Mouse (Mus musculus): ENCODE data around the gene Tysnd1.

Gene Tysnd1

GRCm38 (mm10) chr10:61693563-61693962 is 1.8 kb upstream of the Tysnd1 start:
- DNase-seq = no peak

DNA sequence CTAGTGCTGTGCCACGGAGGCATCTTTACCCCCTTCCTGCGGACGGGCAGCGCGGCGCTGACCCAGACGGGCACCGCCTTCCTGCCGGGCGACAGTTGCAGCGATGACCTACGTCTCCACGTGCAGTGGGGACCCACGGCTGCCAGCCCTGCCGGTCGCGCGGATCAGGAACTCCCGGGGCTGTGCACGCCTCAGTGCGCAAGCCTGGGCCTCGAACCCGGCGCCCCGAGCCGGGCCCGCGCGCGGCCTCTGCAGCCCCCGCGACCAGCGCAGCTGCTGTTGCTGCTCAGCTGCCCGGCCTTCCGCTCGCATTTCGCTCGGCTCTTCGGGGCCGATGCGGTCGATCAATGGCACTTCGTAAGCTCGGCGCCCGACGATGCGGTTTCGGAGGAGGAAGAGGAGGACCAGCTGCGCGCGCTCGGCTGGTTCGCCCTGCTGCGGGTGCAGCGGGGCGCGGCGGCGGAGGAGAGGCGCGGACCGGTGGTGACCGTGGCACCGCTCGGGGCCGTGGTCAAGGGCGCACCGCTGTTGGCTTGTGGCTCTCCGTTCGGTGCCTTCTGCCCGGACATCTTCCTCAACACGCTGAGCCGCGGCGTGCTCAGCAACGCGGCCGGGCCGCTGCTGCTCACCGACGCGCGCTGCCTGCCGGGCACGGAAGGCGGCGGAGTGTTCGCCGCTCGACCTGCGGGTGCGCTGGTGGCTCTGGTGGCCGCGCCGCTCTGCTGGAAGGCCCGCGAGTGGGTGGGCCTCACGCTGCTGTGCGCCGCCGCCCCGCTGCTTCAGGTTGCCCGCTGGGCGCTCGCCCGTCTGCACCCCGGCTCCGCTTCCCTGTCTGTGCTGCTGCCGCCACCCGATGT is 617 bp downstream of the Tysnd1 start:
- peak in 1 of 2 experiments; percentile 15 for DNase-seq

DNA sequence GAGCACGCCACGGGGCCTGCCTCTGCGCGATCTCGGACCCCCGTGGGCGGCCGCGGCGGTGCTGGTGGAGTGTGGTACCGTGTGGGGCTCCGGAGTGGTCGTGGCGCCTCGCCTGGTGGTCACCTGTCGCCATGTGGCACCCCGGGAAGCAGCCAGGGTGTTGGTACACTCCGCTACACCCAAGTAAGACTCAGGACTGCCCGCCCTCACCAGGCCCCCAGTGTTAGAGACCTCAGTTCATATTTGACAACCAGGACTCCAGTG is 1.2 kb downstream of the Tysnd1 start:
- no peak for DNase-seq

- DNase-seq = no peak
These were observed 1.7 kb downstream of the Tysnd1 start for GRCm38 (mm10) chr10:61697028-61697427.

DNA sequence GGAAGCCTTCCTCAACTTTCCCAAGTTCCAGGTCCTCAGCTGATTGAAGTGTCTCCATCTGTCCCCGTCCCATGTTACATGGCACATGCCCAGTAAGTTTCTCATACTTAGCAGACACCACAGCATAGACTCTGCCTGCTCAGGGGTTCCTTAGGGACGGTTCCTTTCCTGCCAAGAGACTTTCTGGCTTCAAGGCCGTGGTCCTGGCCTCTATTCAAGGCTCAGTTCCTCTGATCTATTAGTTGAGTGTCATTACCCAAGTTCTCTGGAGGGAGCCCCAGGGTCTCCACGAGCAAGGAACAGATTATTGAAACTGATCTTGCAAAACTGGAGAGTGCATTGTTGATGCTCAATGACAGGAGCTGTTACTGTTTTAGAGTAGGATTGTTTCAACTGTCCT is 9.3 kb downstream of the Tysnd1 start:
- no peak for DNase-seq

- no peak for DNase-seq
These were observed 11.4 kb downstream of the Tysnd1 start for GRCm38 (mm10) chr10:61706412-61707375.

- DNase-seq = no peak
These were observed 18.3 kb downstream of the Tysnd1 start for GRCm38 (mm10) chr10:61713601-61714000.

- no peak for DNase-seq
These were observed 18.8 kb downstream of the Tysnd1 start for GRCm38 (mm10) chr10:61714146-61714545.

DNA sequence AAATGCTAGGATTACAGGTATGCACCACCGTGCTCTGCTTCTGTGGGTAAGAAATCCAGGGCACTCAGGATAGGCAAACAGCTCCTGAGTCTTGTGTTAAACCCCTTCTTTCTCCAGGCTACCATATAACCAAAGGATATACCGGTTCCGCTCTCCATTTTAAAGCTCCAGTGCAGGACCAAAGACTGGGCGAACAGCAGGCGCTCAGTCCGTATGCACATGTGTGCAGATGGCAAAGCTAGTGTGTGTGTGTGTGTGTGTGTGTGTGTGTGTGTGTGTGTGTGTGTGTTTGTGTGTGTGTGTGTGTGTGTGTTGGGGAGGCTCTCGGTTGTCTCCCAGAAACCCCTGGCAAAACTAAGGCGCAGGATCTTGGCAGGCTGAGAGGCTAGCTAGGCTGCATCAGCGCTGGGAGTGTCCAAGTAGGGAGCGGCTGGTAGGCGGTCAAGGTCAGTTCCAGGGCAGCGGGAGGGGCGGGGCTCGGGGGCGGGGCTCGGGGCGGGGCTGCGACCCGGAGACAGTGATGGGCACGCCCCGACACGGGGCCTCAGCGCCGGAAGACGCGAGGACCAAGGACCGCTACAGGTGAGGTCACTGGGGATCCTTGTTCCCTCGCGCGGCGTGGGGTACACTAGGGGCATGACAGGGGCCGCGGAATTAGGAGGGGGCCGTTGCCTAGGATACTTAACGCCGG is 19.6 kb downstream of the Tysnd1 start, which contains the start of gene Aifm2:
TSS of gene Aifm2 (plus strand) at position 493 of the 691 bp plus-strand sequence.
- peak; percentile 17 to 38 for DNase-seq

GRCm38 (mm10) chr10:61715462-61715837 is 20.1 kb downstream of the Tysnd1 start:
- DNase-seq = no peak

- DNase-seq = no peak
These were observed 20.9 kb downstream of the Tysnd1 start for GRCm38 (mm10) chr10:61715996-61716864.

GRCm38 (mm10) chr10:61717406-61718296 is 22.3 kb downstream of the Tysnd1 start:
- DNase-seq = no peak

GRCm38 (mm10) chr10:61720331-61720730 is 25.0 kb downstream of the Tysnd1 start:
- no peak for DNase-seq

DNA sequence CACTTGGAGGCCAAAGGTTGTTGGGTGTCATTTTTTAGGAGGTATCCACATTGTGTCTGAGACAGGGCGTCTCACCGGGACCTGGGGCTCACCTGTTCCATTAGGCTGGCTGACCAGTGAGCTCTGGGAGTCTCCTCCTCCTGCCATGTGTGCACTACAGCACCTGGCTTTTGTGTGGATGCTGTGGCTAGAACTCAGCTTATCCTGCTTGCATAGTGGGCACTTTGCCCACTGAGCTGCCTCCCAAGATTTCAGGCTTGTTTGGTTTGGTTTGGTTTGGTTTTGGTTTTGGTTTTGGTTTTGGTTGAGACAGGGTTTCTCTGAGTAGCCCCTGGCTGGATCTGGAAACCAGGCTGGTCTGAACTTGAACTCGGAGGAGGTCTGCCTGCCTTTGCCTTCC is 26.9 kb downstream of the Tysnd1 start:
- DNase-seq = no peak

- DNase-seq = no peak
These were observed 28.0 kb downstream of the Tysnd1 start for GRCm38 (mm10) chr10:61723271-61723670.

GRCm38 (mm10) chr10:61729181-61729580 is 33.9 kb downstream of the Tysnd1 start:
- no peak for DNase-seq

DNA sequence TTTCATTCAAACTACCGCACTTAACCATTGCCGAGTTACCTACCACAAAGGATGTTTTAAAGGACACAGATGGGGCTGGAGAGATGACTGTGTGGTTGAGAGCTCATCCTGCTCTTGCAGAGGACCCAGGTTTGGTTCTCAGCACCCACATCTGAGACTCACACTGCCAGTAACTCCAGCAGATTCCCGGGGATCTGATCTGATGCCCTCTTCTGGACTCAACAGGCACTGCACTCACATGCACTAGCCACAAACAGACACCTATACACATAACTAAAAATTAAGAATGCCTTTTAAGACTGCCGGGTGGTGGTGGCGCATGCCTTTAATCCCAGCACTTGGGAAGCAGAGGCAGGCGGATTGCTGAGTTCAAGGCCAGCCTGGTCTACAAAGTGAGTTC is 34.9 kb downstream of the Tysnd1 start:
- DNase-seq = no peak

DNA sequence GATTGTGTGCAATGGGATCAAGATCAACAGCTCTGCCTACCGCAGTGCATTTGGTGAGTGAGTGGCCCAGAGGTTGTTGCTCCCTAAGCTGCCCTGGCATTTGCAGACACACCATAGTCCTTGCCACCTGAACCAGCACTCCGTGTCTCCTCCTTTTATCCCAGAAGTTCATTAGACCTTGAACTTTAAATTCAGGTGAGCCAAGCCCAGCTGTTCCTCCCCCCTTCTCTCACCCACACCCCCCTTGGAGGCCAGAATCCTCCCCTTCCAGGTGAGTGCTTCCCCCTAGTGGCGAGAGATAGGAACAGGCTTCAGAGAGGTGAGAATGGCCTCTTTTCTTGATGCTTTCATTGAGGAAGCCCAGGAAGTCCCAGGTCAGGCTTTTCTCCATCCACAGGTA is 39.1 kb downstream of the Tysnd1 start:
- no peak for DNase-seq

GRCm38 (mm10) chr10:61736671-61737078 is 41.4 kb downstream of the Tysnd1 start:
- no peak for DNase-seq

GRCm38 (mm10) chr10:61737537-61737936 is 42.2 kb downstream of the Tysnd1 start:
- DNase-seq = no peak

GRCm38 (mm10) chr10:61738126-61738525 is 42.8 kb downstream of the Tysnd1 start:
- no peak for DNase-seq
